Mouse (Mus musculus) embryonic facial prominence, embryonic 12.5 days (tissue): Measurements from ENCODE around the gene Rfx2. TPM values are rescaled to one million over a fixed set of nuclear protein-coding genes. Genes with fewer than 3 reads are reported as not detected.

Experiments
- ATAC-seq: fragments of 200-750 bp; cut with Nextera tagmentation; 2 replicates; pipeline ENCODE4 v1.8.0; 2017; ENCODE audit not compliant: insufficient number of reproducible peaks, insufficient read depth, low FRiP score, low TSS enrichment
- H3K27ac ChIP-seq: fragments of 300-500 bp; sonication (generic); 2 replicates; pipeline ENCODE4 v1.5.1; 2016; ENCODE audit warnings: mild to moderate bottlenecking
- H3K27me3 ChIP-seq: fragments of 300-500 bp; sonication (generic); 2 replicates; pipeline ENCODE4 v1.6.1; 2016; ENCODE audit warnings: mild to moderate bottlenecking, moderate library complexity
- H3K36me3 ChIP-seq: fragments of 300-500 bp; sonication (generic); 2 replicates; pipeline ENCODE4 v1.6.1; 2016; ENCODE audit warnings: mild to moderate bottlenecking
- H3K4me1 ChIP-seq: fragments of 300-500 bp; sonication (generic); 2 replicates; pipeline ENCODE4 v1.6.1; 2016
- H3K4me2 ChIP-seq: fragments of 300-500 bp; sonication (generic); replicated peaks from 2 replicates; pipeline ENCODE4 v1.6.1; 2016; ENCODE audit warnings: mild to moderate bottlenecking, moderate library complexity
- H3K4me3 ChIP-seq: fragments of 300-500 bp; sonication (generic); 2 replicates; pipeline ENCODE4 v1.5.1; 2016; ENCODE audit warnings: mild to moderate bottlenecking
- H3K9ac ChIP-seq: fragments of 300-500 bp; sonication (generic); 2 replicates; pipeline ENCODE4 v1.6.1; 2016; ENCODE audit warnings: mild to moderate bottlenecking, moderate library complexity
- H3K9me3 ChIP-seq: fragments of 300-500 bp; sonication (generic); 2 replicates; pipeline ENCODE4 v1.6.1; 2016; ENCODE audit warnings: mild to moderate bottlenecking, moderate library complexity
- WGBS: fragments of 180-500 bp; shearing (Covaris S2); methylation state at CpG from one replicate; pipeline ENCODE4 v1.1.7; 2016; 5-methylcytosine and 5-hydroxymethylcytosine counted together
- polyA plus RNA-seq: library from polyadenylated mRNA; unstranded; fragments of >200 nt; fragmentation: Nextera tagmentation; extraction: Ambion mirVana; gene quantifications from 2 replicates; pipeline ENCODE4 v1.2.1, GENCODE M21; 2016

Rfx2 gene
- polyA plus RNA-seq, 1 experiment from 2014 or later, result 5.5 TPM

DNA sequence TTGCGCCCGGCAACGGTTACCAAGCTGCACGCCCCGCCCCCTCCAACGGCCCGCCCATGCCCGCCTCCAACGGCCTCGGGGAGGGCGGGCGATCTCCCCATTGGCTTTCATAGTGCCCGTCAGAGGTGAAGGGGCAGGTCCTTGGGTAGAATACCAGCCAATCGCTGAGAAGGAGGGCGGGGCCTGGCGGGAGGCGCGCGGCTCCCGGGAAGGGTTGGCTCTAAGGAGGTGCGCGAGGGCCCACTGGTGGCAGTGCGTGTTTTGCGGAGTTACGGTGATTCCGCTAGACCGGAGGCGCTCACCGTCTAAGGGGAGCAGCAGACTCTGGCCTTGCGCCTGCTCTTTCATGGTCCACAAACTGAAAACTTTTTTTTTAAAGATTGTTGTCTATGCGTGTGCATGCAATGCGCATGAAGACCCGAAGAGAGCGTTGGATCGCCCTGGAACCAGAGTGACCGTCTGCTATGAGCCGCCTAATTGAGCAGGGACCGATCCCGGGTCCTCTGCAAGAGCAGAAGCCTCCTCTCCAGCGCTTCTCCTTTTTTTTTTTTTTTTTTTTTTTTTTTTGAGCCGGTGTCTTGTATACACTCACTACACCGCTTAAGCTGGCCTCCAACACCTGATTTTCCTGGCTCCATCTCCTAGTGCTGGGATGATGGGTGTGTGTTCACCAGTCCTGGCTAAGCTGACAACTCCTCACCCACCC is 451 bp upstream of the Rfx2 start:
- peaks cover 6% of the 10 kb centered on the region for H3K4me1 ChIP-seq
- peak overlapping the region; percentile 44; the same call in 1 of the 2 replicates for H3K9ac ChIP-seq
- peak overlapping the region; percentile 66 for H3K4me3 ChIP-seq
- H3K4me2 ChIP-seq, result peak overlapping the region; percentile 82
- H3K27ac ChIP-seq, result peak overlapping the region; percentile 50
- WGBS, result under 1% methylated on average over 40 of the region's 42 CpGs
- no peaks in the 10 kb centered on the region for H3K9me3 ChIP-seq
- ATAC-seq, result peak; percentile 97
- H3K36me3 ChIP-seq, result no peaks in the 10 kb centered on the region
- H3K27me3 ChIP-seq, result peaks cover 29% of the 10 kb centered on the region

DNA sequence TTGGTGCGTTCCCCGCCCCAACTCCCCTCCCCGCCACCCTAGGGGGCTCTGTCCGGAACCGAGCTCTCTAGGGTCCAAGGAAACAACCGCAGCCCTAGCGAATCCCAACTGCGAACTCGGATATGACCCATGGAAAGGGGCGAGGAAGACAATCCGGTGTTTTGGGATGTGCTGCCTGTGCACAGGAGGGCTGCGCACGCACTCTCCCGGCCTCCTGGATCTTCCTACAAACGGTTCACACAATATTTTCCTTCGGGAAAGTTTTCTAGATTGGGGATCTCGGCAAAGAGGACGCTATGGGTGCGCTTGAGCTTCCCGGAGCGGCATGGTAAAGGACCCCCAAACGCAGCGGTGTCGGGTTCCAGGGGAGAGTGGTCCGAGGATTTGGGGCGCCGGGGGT is 1.0 kb downstream of the Rfx2 start:
- H3K9ac ChIP-seq, result peak overlapping the region; percentile 55
- no peak for ATAC-seq
- H3K4me2 ChIP-seq, result peak overlapping the region; percentile 82
- peaks cover 29% of the 10 kb centered on the region for H3K27me3 ChIP-seq
- no peak overlapping the region for H3K27ac ChIP-seq
- peak overlapping the region; percentile 66 for H3K4me3 ChIP-seq
- WGBS, result 1% methylated on average over 27 of the region's 27 CpGs
- H3K4me1 ChIP-seq, result peaks cover 6% of the 10 kb centered on the region
- no peaks in the 10 kb centered on the region for H3K9me3 ChIP-seq
- H3K36me3 ChIP-seq, result no peaks in the 10 kb centered on the region

DNA sequence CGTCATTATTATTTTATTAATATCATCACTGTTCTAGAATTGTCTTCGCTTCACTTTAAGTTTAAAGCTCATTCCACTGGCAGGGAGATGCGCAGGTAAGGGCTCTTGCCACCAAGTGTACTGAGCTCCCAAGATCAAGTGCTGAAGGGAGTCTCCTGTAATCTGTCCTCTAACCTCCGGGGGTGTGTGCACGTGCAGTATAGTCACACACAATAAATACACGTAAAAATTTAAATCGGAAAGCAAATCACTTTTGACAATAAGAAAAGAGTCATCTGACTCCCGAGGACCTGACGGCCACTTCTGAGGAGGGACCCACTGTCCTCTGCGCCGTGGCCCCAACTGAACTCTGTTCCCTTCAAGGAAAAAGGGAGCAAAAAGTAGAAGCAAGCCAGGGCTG is 1.6 kb downstream of the Rfx2 start:
- H3K9ac ChIP-seq, result peak overlapping the region; percentile 55; the same call in 1 of the 2 replicates

DNA sequence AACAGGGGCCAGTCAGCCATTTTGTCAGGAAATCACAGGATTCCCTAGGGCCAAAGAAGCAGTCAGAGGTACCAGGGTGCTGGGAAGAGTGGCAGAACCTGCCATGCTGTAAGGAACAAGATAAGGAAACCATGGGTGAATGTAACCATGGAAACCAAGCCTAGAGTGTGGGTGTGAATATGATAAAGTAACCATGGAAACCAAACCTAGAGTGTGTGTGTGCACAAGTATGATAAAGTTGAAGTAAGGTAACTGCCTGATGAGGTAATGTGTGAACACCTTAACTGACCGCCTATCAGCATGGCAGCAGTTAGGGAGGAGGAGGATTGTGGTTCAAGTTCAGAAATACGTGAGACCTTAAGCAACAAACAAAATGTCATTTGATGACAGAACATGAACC is 4.1 kb downstream of the Rfx2 start:
- 95% methylated on average over 2 of the region's 2 CpGs for WGBS

More for the DNA sequence above, 1.6 kb downstream of the Rfx2 start:
- Histone ChIP-seq H3K4me1 (peaks cover 6% of the 10 kb centered on the region), H3K9me3 (no peaks in the 10 kb centered on the region), H3K4me2 (peak overlapping the region; percentile 82), H3K27ac (no peak overlapping the region), H3K4me3 (peak overlapping the region; percentile 66), H3K36me3 (no peaks in the 10 kb centered on the region), H3K27me3 (peaks cover 29% of the 10 kb centered on the region)
- no peak for ATAC-seq
- WGBS, result 24% methylated on average over 11 of the region's 11 CpGs

DNA sequence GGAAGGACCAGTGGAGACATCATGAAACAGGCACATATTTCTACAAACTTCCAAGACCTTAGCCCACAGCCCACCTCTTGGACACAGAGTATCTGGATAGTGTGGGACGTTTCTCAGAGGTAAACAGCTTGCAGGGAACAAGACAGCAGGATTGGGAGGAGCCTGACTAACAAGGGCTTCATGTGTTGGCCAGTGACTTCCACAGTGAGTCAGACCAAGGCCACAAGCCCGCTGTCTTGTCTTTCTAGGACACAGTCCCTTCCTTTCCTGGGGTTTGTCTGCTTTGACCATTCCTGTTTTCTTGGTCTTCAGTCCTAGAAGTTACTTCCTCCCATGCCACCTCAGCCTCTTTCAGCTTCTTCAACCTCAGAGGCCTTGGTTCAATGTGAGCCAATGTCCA is 7.5 kb downstream of the Rfx2 start:
- no peaks in the 10 kb centered on the region for H3K36me3 ChIP-seq
- no peak overlapping the region for H3K4me3 ChIP-seq
- H3K9ac ChIP-seq, result no peak overlapping the region
- WGBS, result 68% methylated on average over 2 of the region's 2 CpGs
- no peaks in the 10 kb centered on the region for H3K4me1 ChIP-seq
- no peaks in the 10 kb centered on the region for H3K9me3 ChIP-seq
- H3K27ac ChIP-seq, result no peak overlapping the region
- H3K27me3 ChIP-seq, result peaks cover 10% of the 10 kb centered on the region
- no peak for ATAC-seq
- H3K4me2 ChIP-seq, result no peak overlapping the region

More for the DNA sequence above, 4.1 kb downstream of the Rfx2 start:
- H3K27me3 ChIP-seq, result peaks cover 23% of the 10 kb centered on the region
- ATAC-seq, result no peak
- H3K9me3 ChIP-seq, result no peaks in the 10 kb centered on the region
- no peak overlapping the region for H3K4me3 ChIP-seq
- H3K36me3 ChIP-seq, result no peaks in the 10 kb centered on the region
- H3K4me1 ChIP-seq, result peaks cover 6% of the 10 kb centered on the region
- H3K9ac ChIP-seq, result no peak overlapping the region
- H3K4me2 ChIP-seq, result no peak overlapping the region
- no peak overlapping the region for H3K27ac ChIP-seq

DNA sequence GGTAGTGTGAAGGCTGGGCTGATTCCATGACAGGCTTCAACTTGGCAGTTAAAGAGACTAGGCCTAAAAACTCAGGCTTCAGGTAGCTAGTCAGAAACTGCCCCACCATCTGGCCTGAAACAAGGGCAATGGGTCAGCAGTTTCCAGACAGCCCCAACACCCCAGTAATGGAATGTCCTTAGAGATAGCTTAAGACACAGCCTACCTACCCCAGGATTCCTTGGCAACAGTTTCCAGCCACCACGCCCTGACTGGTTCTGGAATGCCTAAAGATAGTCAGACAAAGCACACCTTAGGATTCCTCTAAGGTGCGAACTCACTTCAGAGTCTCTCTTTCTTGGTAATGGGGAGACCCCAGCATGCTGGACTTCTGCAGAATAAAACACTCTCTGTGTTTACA is 8.4 kb downstream of the Rfx2 start:
- Histone ChIP-seq H3K27me3 (0 out of 2 replicates have a peak, but pooled peaks cover 3% of the 10 kb centered on the region), H3K9me3 (no peaks in the 10 kb centered on the region), H3K4me1 (no peaks in the 10 kb centered on the region), H3K4me2 (no peak overlapping the region), H3K36me3 (no peaks in the 10 kb centered on the region), H3K27ac (no peak overlapping the region), H3K4me3 (no peak overlapping the region), H3K9ac (no peak overlapping the region)
- WGBS, result 79% methylated on average over 2 of the region's 2 CpGs
- no peak for ATAC-seq

DNA sequence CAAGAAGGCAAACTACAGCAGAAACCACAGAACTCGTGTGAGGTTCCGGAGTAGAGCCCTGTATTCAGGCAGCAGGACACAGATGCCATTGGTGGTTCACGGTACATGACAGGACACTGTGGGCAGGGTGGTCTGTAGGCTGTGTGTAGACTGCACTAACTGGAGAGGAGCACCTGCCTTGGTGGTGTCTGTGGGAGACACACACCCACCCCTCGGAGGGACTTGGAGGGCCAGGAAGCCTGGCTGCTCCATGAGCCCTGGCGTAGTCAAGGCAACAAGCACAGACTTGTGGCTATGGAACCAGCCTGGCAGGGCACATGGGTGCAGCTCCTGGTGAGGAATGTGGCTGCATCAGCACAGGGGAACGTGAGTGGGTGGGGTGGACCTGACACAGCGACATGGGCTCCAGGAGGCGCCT is 11.1 kb downstream of the Rfx2 start:
- no peaks in the 10 kb centered on the region for H3K27me3 ChIP-seq
- H3K4me3 ChIP-seq, result no peak overlapping the region
- H3K4me2 ChIP-seq, result no peak overlapping the region
- peak; percentile 30; the same call in 1 of the 2 replicates for ATAC-seq
- no peak overlapping the region for H3K27ac ChIP-seq
- H3K9ac ChIP-seq, result no peak overlapping the region
- H3K4me1 ChIP-seq, result 0 out of 2 replicates have a peak, but pooled peaks cover under 1% of the 10 kb centered on the region
- WGBS, result 80% methylated on average over 8 of the region's 8 CpGs
- H3K36me3 ChIP-seq, result no peaks in the 10 kb centered on the region
- H3K9me3 ChIP-seq, result no peaks in the 10 kb centered on the region

DNA sequence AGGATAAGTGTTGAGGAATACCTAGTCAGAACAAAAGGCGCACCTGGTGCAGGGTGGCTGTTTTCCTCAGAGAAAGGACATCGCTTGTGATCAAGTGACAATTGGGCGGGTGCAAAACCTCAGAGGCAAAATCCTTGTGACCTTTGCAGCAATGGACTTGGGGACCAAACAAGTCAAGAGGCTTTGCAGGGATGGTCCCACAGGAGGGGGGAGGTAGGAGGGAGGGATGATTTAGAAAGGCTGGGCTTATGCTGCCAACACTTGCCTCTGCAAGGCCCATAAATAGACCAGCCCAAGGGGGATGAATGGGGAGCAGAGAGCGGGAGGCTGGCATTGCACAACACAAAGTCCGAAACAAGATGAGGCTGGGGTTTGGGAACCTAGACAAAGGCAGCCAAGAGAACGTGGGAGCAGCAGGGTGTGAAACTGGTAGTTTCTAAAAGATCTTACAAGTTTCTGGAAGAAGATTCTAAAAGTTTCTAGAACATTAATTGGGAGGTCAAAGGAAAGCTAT is 11.7 kb downstream of the Rfx2 start:
- no peaks in the 10 kb centered on the region for H3K27me3 ChIP-seq
- no peak for ATAC-seq
- no peak overlapping the region for H3K27ac ChIP-seq
- no peak overlapping the region for H3K4me3 ChIP-seq
- no peak overlapping the region for H3K4me2 ChIP-seq
- H3K36me3 ChIP-seq, result no peaks in the 10 kb centered on the region
- H3K4me1 ChIP-seq, result 0 out of 2 replicates have a peak, but pooled peaks cover 5% of the 10 kb centered on the region
- WGBS, result 73% methylated on average over 6 of the region's 6 CpGs
- no peaks in the 10 kb centered on the region for H3K9me3 ChIP-seq
- no peak overlapping the region for H3K9ac ChIP-seq

DNA sequence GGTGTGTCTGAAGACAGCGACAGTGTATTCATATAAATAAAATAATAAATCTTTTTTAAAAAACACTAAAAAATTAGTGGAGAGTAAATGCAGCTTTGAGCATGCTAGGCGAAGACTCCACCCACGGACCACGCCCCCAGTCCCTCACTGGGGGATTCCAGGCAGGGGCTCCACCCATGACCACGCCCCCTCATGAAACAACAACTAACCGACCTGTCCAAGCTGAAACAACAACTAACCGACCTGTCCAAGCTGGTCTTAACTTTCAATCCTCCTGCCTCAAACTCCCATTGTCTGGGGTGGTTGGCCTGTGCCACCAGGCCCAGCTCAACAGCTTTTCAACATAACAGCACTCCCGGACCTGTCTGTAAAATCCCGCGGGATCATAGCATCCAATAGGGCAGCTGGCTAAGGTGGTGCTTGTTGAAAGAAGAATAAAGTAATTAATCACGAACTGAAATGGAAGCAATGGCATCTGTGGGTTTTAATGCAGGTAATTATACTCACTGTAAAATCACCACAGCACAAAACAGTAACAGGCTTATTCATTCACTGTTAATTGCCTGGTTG is 12.7 kb downstream of the Rfx2 start:
- Histone ChIP-seq H3K4me1 (0 out of 2 replicates have a peak, but pooled peaks cover 6% of the 10 kb centered on the region), H3K27me3 (no peaks in the 10 kb centered on the region), H3K4me2 (no peak overlapping the region), H3K4me3 (no peak overlapping the region), H3K36me3 (no peaks in the 10 kb centered on the region), H3K27ac (no peak overlapping the region), H3K9me3 (no peaks in the 10 kb centered on the region), H3K9ac (no peak overlapping the region)
- ATAC-seq, result no peak
- WGBS, result 31% methylated on average over 11 of the region's 11 CpGs

DNA sequence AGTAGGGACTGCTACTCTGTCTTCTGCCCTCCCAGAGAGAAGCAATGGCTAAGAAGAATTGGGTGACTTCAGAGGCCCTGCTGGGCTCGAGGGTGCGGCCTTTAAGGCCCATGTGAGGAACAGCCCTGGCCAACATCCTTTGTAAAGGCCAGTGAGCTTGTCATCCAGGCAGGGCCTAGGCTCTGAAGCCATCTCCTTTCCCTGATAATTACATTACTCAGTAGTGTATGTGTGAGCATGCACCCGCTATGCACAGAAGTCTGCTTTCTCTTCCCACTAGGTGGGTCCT is 15.8 kb downstream of the Rfx2 start:
- 74% methylated on average over 3 of the region's 3 CpGs for WGBS
- no peaks in the 10 kb centered on the region for H3K36me3 ChIP-seq
- H3K4me3 ChIP-seq, result no peak overlapping the region
- no peaks in the 10 kb centered on the region for H3K27me3 ChIP-seq
- H3K9ac ChIP-seq, result no peak overlapping the region
- no peaks in the 10 kb centered on the region for H3K9me3 ChIP-seq
- H3K4me1 ChIP-seq, result peaks cover 15% of the 10 kb centered on the region
- H3K4me2 ChIP-seq, result no peak overlapping the region
- H3K27ac ChIP-seq, result no peak overlapping the region
- no peak for ATAC-seq

DNA sequence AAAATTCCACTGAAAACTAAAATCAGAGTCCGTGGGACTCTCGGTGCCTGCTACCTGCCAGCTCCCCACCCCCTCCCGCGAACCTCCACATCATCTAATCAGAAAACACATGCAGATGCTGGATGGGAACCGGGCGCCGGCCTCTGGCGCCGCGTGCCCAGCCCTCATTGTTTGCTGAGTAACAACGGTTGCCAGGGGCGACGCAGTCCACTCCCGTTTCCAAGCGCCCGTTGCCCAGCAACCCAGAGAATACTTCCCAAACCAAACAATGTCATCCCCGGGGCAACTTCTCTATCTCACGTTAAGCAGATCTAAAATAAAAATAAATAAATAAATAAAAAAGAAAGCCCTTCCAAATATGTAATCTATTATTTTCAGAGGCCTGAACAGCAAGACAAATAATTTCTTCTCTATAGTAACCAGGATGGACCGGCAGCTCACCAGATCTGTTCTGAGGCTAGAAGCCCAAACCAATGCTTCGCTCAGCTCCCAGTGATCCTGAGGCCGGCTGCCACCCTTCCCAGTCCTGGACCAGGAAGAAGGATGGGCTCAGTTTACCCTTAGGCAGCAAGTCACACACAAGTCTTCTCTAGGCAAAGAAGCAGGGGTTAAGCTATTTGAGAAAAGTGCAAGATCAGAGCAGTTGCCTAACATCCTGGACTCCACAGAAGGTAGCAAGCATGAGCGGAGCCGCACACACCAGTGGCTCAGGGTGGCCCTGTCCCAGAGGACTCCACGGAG is 16.3 kb downstream of the Rfx2 start:
- Histone ChIP-seq H3K9ac (no peak overlapping the region), H3K9me3 (no peaks in the 10 kb centered on the region), H3K27me3 (no peaks in the 10 kb centered on the region), H3K4me1 (peaks cover 19% of the 10 kb centered on the region), H3K27ac (no peak overlapping the region), H3K36me3 (no peaks in the 10 kb centered on the region), H3K4me2 (no peak overlapping the region), H3K4me3 (no peak overlapping the region)
- ATAC-seq, result no peak
- 16% methylated on average over 24 of the region's 24 CpGs for WGBS

DNA sequence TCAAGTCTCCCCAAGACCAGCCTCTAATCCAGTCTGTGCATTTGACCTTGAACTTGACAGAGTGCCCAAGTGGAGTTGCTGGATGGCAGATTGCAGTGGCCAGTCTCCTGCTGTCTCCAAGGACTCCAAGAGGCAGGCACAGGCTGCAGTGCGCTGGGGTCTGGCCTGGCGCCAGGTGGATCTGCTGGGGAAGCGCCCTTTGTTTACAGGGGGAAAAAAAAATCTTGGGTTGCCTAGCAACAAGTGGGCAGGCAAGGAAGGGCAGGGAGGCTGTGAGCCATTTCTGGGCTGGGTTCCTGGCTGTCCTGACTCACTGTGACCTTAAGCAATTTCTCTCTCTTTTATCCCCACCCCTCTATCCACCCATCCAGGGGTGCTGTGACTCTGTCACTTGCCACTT is 20.6 kb downstream of the Rfx2 start:
- H3K4me2 ChIP-seq, result no peak overlapping the region
- WGBS, result 7% methylated on average over 3 of the region's 3 CpGs
- no peak overlapping the region for H3K9ac ChIP-seq
- no peak overlapping the region for H3K4me3 ChIP-seq
- H3K27me3 ChIP-seq, result 0 out of 2 replicates have a peak, but pooled peaks cover 4% of the 10 kb centered on the region
- ATAC-seq, result no peak
- H3K4me1 ChIP-seq, result peaks cover 19% of the 10 kb centered on the region
- H3K27ac ChIP-seq, result no peak overlapping the region
- no peaks in the 10 kb centered on the region for H3K9me3 ChIP-seq
- H3K36me3 ChIP-seq, result no peaks in the 10 kb centered on the region
